Mouse (Mus musculus) right cerebral cortex, postnatal 10 days (tissue): Measurements from ENCODE around the gene Pth2.
"Not testable (repeated sequence)": the region's sequence is repeated elsewhere in the genome, so short reads cannot be mapped to it uniquely, and the experiment has no call there.

Experiments used
- DNase-seq, 2 experiments: peaks; one replicate each; pipeline ENCODE4 v3.0.0; 2021; ENCODE audit warnings: low spot score in 2 of 2

Pth2 gene

GRCm38 (mm10) chr7:45173772-45174171, 7.0 kb upstream of the Pth2 start:
- not testable (repeated sequence) for DNase-seq

DNA sequence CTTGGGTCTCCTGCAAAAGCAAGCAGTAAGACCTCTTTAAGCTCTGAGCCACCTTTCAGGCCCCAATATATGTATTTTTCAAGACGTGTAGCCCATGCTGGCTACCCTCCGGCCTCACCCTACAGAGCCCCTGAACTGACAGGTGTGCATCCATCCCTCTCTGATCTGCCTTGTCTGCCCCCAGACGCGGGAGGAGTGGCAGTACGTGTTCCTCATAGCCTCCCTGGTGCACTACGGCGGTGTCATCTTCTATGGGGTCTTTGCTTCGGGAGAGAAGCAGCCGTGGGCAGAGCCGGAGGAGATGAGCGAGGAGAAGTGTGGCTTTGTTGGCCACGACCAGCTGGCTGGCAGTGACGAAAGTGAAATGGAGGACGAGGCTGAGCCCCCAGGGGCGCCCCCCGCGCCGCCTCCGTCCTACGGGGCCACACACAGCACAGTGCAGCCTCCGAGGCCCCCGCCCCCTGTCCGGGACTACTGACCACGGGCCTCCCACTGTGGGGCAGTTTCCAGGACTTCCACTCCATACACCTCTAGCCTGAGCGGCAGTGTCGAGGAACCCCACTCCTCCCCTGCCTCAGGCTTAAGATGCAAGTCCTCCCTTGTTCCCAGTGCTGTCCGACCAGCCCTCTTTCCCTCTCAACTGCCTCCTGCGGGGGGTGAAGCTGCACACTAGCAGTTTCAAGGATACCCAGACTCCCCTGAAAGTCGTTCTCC, 6.1 kb upstream of the Pth2 start:
- peak in 1 of 2 experiments; percentile 40 for DNase-seq

- DNase-seq = no peak
Measured at GRCm38 (mm10) chr7:45175398-45175797, 5.4 kb upstream of the Pth2 start.

DNA sequence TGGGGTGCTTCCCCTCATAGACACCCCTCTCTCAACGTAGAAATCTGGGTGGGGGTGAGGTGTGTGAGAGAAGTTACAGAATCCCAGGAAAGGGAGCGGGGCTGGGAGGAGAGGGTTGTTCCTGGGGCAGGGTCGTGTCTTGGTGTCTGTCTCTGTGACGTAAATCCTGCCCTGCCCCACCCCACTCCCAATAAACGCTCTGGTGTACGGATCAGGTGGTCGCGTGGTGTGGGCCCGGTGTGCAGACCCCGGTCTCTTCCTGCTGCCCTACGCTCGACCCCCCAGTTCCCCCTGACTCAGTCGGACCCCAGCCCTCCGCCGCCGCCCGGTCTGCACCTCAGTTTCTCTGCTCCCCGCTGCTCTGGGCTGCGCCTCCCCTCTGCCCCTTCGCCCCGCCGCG, 4.9 kb upstream of the Pth2 start:
- no peak for DNase-seq

DNA sequence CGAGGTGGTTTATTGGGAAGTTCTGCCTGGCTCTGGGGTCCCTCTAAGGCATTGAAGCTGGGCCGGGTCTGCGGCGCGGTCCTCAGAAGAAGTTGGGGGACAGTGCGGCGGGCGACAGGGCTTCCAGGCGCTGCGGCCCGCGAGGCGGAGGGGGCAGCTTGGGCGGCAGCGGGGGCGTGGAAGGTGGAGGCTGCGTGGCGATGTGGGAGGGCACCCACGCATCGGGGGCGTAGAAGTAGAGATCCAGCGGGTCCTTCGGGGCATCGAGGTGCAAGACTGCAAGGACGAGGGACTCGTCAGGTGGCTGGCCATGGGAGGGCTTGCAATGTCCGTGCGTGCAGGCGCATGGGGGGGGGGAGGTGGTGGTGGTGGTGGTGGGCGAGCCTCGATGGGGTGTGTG, 4.4 kb upstream of the Pth2 start:
- peak in 1 of 2 experiments; percentile 52 for DNase-seq

- DNase-seq = no peak
Measured at GRCm38 (mm10) chr7:45178550-45178949, 2.2 kb upstream of the Pth2 start.

- no peak for DNase-seq
Measured at GRCm38 (mm10) chr7:45179469-45179868, 1.3 kb upstream of the Pth2 start, which contains the start of gene Gfy. TSS of gene Gfy (minus strand) at chr7:45179569.

DNA sequence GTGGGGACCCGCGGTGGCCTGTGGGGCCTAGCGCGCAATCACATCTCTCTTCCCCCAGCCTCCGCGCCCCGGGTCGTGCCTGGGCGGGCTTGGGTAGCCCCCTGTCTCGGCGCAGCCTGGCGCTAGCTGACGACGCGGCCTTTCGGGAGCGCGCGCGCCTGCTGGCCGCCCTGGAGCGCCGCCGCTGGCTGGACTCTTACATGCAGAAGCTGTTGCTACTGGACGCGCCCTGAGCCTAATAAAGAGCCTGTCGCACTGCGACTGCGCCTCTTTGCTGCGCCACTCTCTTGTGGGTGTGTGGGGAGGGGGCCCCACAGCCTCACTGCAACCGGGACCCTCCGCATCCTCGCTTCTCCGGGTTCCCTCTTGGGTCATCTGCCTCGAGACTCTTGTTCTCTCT, 745 bp downstream of the Pth2 start:
- DNase-seq = no peak

DNA sequence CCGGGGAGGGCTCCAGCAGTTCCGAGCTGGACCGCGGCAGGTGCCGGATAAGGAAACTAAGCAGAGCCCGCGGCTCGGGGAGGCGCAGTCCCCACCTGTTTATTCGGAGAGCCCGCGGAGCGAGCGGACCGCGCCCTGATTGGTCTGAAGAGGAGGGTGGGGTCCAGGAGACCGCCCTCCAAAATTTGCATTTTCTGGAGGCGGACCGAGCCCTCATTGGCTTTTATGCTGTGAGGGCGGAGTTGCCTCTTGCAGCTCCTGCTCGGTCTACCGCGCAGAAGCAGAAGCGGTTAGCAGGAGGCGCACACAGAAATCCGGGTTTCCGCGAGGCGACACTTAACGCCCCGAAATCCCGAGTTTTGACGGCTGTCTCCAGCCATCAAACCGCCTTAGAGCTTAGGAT, 1.4 kb downstream of the Pth2 start:
- DNase-seq = peak; percentile 92 to 93

- no peak for DNase-seq
Measured at GRCm38 (mm10) chr7:45182606-45183005, 1.8 kb downstream of the Pth2 start.

- no peak for DNase-seq
Measured at GRCm38 (mm10) chr7:45183672-45184071, 2.9 kb downstream of the Pth2 start.

- DNase-seq = no peak
Measured at GRCm38 (mm10) chr7:45185921-45186320, 5.1 kb downstream of the Pth2 start.

- no peak for DNase-seq
Measured at GRCm38 (mm10) chr7:45189600-45189999, 8.8 kb downstream of the Pth2 start.

- DNase-seq = no peak
Measured at GRCm38 (mm10) chr7:45190186-45190585, 9.4 kb downstream of the Pth2 start.

DNA sequence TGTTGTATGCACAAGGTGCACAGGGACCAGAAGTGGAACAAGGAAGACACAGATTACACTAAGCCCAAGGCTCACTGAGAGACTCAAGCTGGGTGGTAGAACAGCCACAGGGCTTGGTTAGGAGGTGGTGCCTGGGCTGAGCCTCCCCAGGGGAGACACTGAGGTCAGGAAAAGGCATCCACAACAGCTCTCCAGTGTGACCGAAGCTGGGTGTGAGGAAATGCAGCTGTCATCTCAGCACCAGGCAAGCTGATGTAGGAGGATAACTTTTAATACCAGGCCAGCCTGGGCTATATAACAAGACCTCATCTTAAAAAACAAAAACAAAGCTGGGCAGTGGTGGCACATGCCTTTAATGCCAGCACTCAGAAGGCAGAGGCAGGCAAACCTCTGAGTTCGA, 10.4 kb downstream of the Pth2 start:
- no peak for DNase-seq

DNA sequence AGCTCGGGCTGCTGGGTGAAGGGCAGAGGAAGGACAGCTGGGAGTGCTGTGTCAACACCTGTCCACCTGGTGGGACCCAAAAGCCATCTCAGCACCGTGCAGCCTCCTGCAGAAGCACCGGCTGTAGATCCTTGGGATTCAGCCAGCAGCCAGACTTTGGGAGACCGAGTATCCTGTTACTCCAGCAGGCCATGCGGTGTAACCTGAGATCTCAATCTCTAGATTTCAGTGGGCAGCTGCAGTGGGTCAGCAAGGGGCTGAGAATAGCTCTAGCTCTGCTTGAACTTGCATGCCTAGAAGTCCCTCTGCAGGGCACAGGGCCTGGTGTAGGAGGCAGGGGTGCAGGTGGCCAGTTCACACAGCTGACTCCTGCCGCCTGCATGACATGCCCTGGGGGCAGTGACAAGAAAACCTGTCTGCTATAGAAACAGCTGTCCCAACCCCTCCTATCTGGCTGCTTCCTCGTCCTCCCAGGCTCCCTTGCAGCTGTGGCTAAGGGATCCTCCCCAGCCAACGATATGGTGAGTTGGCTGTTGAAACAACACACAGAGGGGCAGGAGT, 11.1 kb downstream of the Pth2 start:
- no peak for DNase-seq

DNA sequence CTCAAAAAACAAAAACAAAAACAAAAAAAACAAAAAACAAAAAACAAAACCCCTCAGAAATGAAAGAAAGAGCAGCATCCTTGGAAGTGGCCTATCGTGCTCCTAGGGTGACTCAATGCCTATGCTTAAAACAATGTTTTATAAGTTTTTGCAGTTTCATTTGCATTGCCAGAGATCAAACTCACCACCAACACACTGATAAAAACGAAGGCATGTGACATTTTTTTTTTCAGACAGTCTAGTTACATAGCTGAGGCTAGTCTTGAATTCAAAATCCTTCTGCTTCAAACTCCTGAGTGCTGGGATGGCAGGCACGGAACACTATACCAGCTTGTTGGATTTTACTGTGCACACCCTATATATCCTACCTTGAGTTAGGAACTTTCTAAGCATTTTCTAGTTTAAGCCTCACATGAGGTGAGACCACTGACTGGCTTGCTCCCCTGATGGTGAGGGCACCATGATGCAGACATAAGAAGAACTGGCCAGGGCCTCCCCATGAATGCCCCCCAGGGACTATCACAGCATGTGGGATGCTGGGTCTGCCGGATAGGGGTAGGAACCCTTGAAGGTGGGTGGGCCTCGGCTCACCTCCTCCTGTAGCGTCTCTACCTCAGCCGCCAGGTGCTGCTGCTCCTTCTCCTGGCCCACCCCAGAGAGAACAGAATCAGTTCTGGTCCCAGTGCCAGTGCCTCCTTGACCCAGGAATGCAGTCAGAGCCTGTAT, 12.0 kb downstream of the Pth2 start:
- DNase-seq = no peak

DNA sequence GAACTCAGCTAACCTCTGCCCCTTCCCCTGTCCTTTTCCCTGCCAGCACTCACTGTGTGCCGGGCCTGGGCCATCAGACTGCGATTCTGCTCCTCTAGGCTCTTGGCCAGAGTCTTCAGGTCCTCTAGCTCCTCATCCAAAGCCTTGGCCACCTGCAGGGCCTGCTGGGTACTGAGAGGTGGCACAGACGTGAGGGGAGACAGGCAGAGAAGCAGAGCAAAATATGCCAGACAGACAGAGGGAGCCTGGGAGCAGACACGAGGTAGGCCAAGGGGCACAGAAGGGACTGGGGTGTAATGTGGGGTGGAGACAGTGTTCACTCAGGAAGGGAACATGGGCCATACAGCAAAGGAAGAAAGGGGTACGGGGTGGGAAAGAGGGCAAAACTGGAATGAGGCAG, 12.6 kb downstream of the Pth2 start:
- no peak for DNase-seq

- no peak for DNase-seq
Measured at GRCm38 (mm10) chr7:45193871-45194785, 13.3 kb downstream of the Pth2 start.

GRCm38 (mm10) chr7:45195341-45196175, 14.8 kb downstream of the Pth2 start:
- no peak for DNase-seq

DNA sequence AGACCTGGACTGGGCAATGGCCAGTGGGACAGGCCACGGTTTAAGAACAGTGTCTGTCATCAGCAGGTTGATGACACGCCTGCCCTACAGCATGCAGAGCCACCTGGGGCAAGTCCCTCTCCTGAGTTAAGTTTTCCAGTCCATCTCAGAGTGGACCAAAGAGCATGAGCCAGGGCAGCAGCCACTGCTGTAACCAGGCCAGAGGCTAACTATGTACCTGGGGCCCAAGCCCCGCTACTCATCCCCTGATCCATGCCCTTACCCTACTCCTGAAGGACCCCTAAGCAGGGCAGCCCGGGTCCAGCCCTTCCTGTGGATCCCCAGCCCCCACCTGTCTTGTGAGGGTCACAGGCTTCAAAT, 15.4 kb downstream of the Pth2 start:
- no peak for DNase-seq
